Mouse (Mus musculus) spleen, adult 12 weeks (tissue): ENCODE measurements at regions not wholly inside any gene's neighbourhood (a gene's known extent, or its start where the extent isn't known, plus 50 kb on each side); places are given as distances from the start of the nearest gene placed in this dataset.

Experiments
- DNase-seq: peaks from one replicate; pipeline ENCODE4 v3.0.0; 2022; ENCODE audit warnings: low spot score

GRCm38 (mm10) chr10:67606739-67607138 is 58.0 kb upstream of the Ado start:
- DNase-seq: no peak

DNA sequence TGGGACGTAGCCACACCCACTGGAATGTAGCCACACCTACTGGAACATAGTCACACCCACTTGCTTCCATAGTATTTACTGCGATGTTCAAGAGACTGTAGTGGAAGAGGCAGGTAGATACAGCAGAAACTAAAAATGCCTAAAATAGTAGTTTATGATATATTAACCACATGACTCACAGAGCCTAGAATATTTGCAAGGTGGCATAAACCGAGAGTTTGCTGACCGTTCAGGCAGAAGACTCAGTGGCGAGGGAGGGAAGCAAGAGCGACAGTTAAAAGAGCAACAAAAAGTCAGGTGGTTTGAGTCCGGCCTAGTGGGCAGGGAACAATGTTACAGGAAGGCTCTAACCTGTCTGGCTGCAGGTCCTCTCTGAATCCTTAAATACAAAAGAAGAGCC is 50.6 kb upstream of the Ado start:
- no peak for DNase-seq

DNA sequence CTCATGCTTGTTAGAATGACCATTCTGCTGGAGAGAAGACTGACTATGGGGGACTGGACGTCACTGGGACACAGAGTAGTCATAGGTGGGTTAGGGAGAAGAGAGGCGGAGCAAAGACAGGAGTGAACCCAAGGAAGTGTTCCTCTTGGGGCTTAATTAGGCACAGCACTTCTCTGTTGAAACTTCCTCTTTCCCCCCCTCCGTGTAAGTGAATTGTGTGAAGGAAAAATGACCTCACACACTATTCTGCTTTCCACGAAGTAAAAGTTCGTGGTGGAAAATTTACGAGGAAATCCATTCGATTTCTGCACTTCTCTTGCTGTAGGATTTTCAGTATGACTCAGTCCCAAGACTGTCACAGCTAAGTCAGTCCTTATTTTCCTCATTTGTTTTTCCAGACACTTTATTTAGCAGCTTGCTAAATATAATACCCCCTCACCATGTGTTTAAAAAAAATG is 49.9 kb upstream of the Ado start:
- DNase-seq: no peak
